Mouse (Mus musculus): ENCODE measurements around the gene Pltp. TPM values are rescaled to one million over a fixed set of nuclear protein-coding genes. Genes with fewer than 3 reads are reported as not detected.

The Pltp gene
- 0.98 TPM for polyA plus RNA-seq (2017; shearing (Covaris generic))

GRCm38 (mm10) chr2:164857101-164857821 is at the start of gene Pltp:
Gene Pltp, minus strand, starts transcription at chr2:164857711.

GRCm38 (mm10) chr2:164879228-164879567 is 21.7 kb upstream of the Pltp start, which contains the start of gene Pcif1:
Gene Pcif1, plus strand, starts transcription at chr2:164879304.

DNA sequence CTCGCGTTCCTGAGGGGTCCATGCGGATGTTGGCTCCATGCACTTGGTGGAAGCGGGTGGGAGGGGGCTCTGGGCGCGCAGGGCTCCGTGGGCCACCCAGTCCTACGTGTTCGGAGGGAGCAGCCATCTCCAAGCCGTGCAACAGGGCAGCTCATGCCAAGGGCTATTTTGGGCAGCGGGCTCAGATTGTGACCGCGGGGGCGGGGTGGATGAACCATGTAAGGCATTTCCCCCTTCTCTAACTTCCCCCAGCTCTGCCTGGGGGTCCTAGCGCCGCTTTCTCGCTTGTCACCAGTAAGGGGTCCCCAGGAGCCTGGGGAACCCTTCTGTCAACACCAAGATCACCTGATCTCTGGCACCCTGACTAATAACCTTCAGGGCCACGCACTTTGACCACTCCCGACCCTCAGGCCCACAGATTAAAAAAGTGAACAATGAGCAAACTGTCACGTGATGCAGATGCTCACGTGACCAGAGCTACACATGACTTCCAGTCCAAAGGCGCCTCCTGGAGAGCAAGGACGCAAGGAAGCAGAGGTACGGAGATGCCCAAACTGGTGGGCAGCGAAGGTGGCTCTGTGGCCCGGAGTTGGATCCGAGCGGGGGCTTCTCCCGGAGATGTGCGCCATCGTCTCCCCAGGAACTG is 24.1 kb downstream of the Pltp start, which contains the start of gene Neurl2:
Neurl2 (minus strand) TSS at position 143 of the 646 bp plus-strand sequence.

DNA sequence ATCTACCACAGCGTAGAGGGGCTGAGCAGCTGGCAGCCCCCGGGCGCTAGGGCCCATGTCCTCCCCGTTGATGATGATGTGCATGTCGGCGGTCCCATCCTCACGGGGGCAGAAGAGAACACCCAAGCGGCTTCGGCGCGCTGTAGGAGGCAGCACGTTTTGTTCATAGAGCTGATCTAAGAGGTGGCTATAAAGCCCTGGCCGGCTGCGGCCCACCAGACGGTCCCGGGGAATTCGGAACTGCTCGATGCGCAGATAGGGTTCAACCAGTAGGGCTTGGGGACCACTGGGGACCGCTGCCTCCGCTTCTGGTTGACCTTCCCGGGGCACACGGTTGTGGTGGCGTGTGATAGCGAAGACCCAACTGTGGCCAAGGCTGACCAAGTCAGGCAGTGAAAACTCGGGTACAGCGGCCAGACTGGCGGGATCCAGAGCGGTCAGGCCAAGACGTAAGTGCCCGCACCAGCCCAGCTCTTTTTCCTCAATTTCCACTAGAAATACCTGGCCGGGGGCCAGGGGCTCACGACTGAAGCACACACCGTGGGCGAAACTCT is 24.7 kb downstream of the Pltp start, which contains the start of gene Ctsa:
Ctsa (plus strand) TSS at position 126 of the 554 bp plus-strand sequence.

GRCm38 (mm10) chr2:164828437-164828836 is 29.1 kb downstream of the Pltp start, which contains the start of gene Spata25:
Gene Spata25, minus strand, starts transcription at chr2:164828537.

GRCm38 (mm10) chr2:164822636-164823165 is 34.8 kb downstream of the Pltp start, which contains the start of gene Zswim1:
Gene Zswim1, plus strand, starts transcription at chr2:164822686.

DNA sequence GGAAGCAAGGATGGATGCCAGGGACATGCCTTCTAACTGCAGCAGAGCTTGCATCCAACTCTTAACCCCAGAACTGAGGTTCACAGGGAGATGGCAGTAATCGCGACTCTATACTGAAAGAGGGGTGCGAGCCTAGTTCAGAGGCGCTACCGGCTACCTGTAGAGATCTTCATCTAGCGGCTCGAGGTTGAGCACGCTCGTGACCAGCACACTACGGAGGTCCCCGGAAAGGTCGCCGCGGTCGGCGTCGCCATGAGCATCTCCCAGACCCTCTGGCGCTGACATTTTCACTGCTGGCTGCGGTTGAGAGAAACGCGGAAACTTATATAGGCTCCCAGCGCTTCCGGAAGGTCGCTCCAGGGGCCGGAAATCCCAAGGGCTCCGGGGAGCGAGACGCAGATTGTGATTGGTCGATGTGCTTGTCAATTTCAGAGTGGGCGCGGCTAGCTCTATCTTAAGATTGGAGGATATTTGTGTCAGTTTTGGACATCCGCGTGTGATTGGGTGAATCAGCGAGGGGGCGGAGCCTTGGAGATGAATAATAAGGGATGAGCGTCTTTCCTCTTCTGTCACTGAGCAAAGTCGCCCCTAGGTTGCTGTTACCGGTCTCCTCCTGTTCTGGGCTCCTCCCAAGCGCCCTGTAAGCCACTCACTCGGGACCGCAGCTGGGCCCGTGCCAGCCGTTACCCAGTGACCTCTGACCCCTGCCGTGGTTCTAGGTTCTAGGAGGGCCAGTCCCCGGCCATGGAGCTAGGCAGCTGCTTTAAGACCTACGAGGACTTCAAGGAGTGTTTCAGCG is 52.8 kb downstream of the Pltp start, which contains the start of the genes Acot8 and Zswim3:
Acot8 (minus strand) TSS at position 350 of the 799 bp plus-strand sequence.
Zswim3 (plus strand) TSS at position 566 of the 799 bp plus-strand sequence.

Other genes starting within 250 kb of the Pltp start
- not detected for gene Wfdc6b, start 244.2 kb downstream of the Pltp start, polyA plus RNA-seq (2017; shearing (Covaris generic))
- gene Wfdc8, start 244.1 kb downstream of the Pltp start, polyA plus RNA-seq (2017; shearing (Covaris generic)), result not detected
- not detected for gene Wfdc16, start 218.9 kb downstream of the Pltp start, polyA plus RNA-seq (2017; shearing (Covaris generic))
- not detected for gene Wfdc10, start 201.7 kb downstream of the Pltp start, polyA plus RNA-seq (2017; shearing (Covaris generic))
- not detected for gene Wfdc9, start 201.1 kb downstream of the Pltp start, polyA plus RNA-seq (2017; shearing (Covaris generic))
- gene Wfdc11, start 183.6 kb downstream of the Pltp start, polyA plus RNA-seq (2017; shearing (Covaris generic)), result not detected
- not detected for gene Wfdc13, start 172.6 kb downstream of the Pltp start, polyA plus RNA-seq (2017; shearing (Covaris generic))
- gene Spint4, start 159.2 kb downstream of the Pltp start, polyA plus RNA-seq (2017; shearing (Covaris generic)), result not detected
- not detected for gene Spint5, start 142.4 kb downstream of the Pltp start, polyA plus RNA-seq (2017; shearing (Covaris generic))
- gene Wfdc3, start 111.8 kb downstream of the Pltp start, polyA plus RNA-seq (2017; shearing (Covaris generic)), result not detected
- gene Dnttip1, start 111.7 kb downstream of the Pltp start, polyA plus RNA-seq (2017; shearing (Covaris generic)), result 10.4 TPM
- 8.4 TPM for gene Ube2c, start 87.8 kb downstream of the Pltp start, polyA plus RNA-seq (2017; shearing (Covaris generic))
- not detected for gene Tnnc2, start 77.7 kb downstream of the Pltp start, polyA plus RNA-seq (2017; shearing (Covaris generic))
- 6.5 TPM for gene Snx21, start 71.9 kb downstream of the Pltp start, polyA plus RNA-seq (2017; shearing (Covaris generic))
- gene Acot8, start 52.8 kb downstream of the Pltp start, polyA plus RNA-seq (2017; shearing (Covaris generic)), result 43.9 TPM
- 9.8 TPM for gene Zswim3, start 52.6 kb downstream of the Pltp start, polyA plus RNA-seq (2017; shearing (Covaris generic))
- 27.5 TPM for gene Zswim1, start 35.0 kb downstream of the Pltp start, polyA plus RNA-seq (2017; shearing (Covaris generic))
- 0.72 TPM for gene Spata25, start 29.2 kb downstream of the Pltp start, polyA plus RNA-seq (2017; shearing (Covaris generic))
- gene Ctsa, start 24.8 kb downstream of the Pltp start, polyA plus RNA-seq (2017; shearing (Covaris generic)), result 218 TPM
- 2.6 TPM for gene Neurl2, start 24.3 kb downstream of the Pltp start, polyA plus RNA-seq (2017; shearing (Covaris generic))
- 155 TPM for gene Pcif1, start 21.6 kb upstream of the Pltp start, polyA plus RNA-seq (2017; shearing (Covaris generic))
- gene Zfp335, start 54.0 kb upstream of the Pltp start, polyA plus RNA-seq (2017; shearing (Covaris generic)), result 42.1 TPM
- 8.8 TPM for gene Mmp9, start 83.1 kb upstream of the Pltp start, polyA plus RNA-seq (2017; shearing (Covaris generic))
- gene Slc12a5, start 103.1 kb upstream of the Pltp start, polyA plus RNA-seq (2017; shearing (Covaris generic)), result not detected
- 44.9 TPM for gene Ncoa5, start 177.2 kb upstream of the Pltp start, polyA plus RNA-seq (2017; shearing (Covaris generic))
- gene Cd40, start 197.9 kb upstream of the Pltp start, polyA plus RNA-seq (2017; shearing (Covaris generic)), result 0.40 TPM
- gene 1700025C18Rik, start 233.0 kb upstream of the Pltp start, polyA plus RNA-seq (2017; shearing (Covaris generic)), result not detected

Measured in CD4-positive, CD25-positive, alpha-beta regulatory T cell, adult 9 weeks (primary cell).